In the genomic region with DNA sequence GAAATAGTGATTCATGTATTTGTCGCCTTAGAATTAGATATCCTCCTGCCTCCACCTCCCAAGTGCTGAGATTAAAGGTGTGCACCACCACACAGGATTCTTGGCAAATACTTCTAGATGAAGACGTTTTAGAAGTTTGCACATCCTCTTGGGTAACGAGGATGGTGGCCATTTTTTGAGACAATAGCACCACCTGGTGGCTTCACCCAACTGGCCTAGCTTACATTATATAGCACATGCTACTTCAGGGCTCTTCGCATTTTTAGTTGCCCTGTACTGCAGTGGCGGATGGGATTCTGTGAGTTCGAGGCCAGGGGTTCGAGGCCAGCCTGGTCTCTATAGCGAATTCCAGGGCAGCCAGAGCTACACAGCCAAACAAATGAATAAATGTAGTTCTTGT, we compare ENCODE assay signal across 8 mouse cellular contexts. TPM values are rescaled to one million over a fixed set of nuclear protein-coding genes. Genes with fewer than 3 reads are reported as not detected.
A peak's percentile ranks its signal among the peaks of the same experiment; 100 is the strongest.
DNase-seq lines count a peak whose midpoint lies in the region; ATAC-seq lines count a peak whose summit lies in the region.

No protein-coding gene starts in this region.

- peak; percentile 89 for DNase-seq in ZHBTc4 (ENCODE audit: low read depth, low spot score)
- peak; percentile 69 to 82 for DNase-seq in cerebellum, postnatal 4 days (ENCODE audit: low spot score in 2 of 2)
- DNase-seq in gastrocnemius, adult 18-20 months (ENCODE audit: low spot score) = peak; percentile 63
- DNase-seq in left cerebral cortex, adult 8-10 months (ENCODE audit: low spot score in 2 of 2) = peak; percentile 33 to 78
- peak; percentile 77 to 87 for DNase-seq in right cerebral cortex, postnatal 10 days (ENCODE audit: low spot score in 2 of 2)
- DNase-seq in urinary bladder, postnatal 14 days (ENCODE audit: low spot score) = peak; percentile 77

- peak; percentile 92 for ATAC-seq in inflammation-experienced regulatory T-cells, adult 6 months
- peak; percentile 85 for ATAC-seq in megakaryocyte progenitor cell, adult 5-6 weeks (replicated peaks; ENCODE audit: poor library complexity)

RNA-seq across cellular contexts. Expression of gene Gtf3a, which starts 44.1 kb away (rescaled TPM):
- 10 to 100 TPM; 26.4 to 27.9 TPM for total RNA-seq in gastrocnemius, adult 18-20 months (2021)
- polyA plus RNA-seq in inflammation-experienced regulatory T-cells, adult 6 months (2017; shearing (Covaris generic)) = 10 to 100 TPM; 13.5 to 44.2 (median 38.2) TPM
- total RNA-seq in left cerebral cortex, adult 8-10 months (2022) = 10 to 100 TPM; 21.6 to 23.3 (median 22.5) TPM
- total RNA-seq in megakaryocyte progenitor cell, adult 5-6 weeks (2015) = 115 and 127 TPM in 2 replicates
- total RNA-seq in megakaryocyte progenitor cell, adult 5-6 weeks (2017) = 162 and 163 TPM in 2 replicates

RNA-seq across cellular contexts. Expression of gene Mtif3, which starts 59.2 kb away (rescaled TPM):
- total RNA-seq in gastrocnemius, adult 18-20 months (2021) = 10 to 100 TPM; 22.1 to 24.3 TPM
- polyA plus RNA-seq in inflammation-experienced regulatory T-cells, adult 6 months (2017; shearing (Covaris generic)) = 10 to 100 TPM; 44.4 to 59.1 (median 50.4) TPM
- 10 to 100 TPM; 18.4 to 23.7 (median 19.1) TPM for total RNA-seq in left cerebral cortex, adult 8-10 months (2022)
- total RNA-seq in megakaryocyte progenitor cell, adult 5-6 weeks (2015) = 8.5 and 14.5 TPM in 2 replicates
- total RNA-seq in megakaryocyte progenitor cell, adult 5-6 weeks (2017) = 27.3 and 38.0 TPM in 2 replicates

RNA-seq across cellular contexts. Expression of gene Rasl11a, which starts 59.5 kb away (rescaled TPM):
- total RNA-seq in gastrocnemius, adult 18-20 months (2021) = 1 to 10 TPM; 1.7 to 1.8 TPM
- 10 to 100 TPM in 1 of 3 experiments, 1 to 10 TPM in 2; 6.9 to 10.7 (median 8.0) TPM for polyA plus RNA-seq in inflammation-experienced regulatory T-cells, adult 6 months (2017; shearing (Covaris generic))
- 1 to 10 TPM; 3.2 to 5.9 (median 4.9) TPM for total RNA-seq in left cerebral cortex, adult 8-10 months (2022)
- total RNA-seq in megakaryocyte progenitor cell, adult 5-6 weeks (2015) = 0.47 TPM in 1 of 2 replicates, not detected in the other
- not detected in 2 replicates for total RNA-seq in megakaryocyte progenitor cell, adult 5-6 weeks (2017)

Comparison
In these comparisons a context has a peak if more than half of its experiments do, and no peak if none do; other contexts are left out.
1. Peak in every context shown above with its lines: DNase-seq and ATAC-seq.
2. RNA of gene Gtf3a, which starts 44.1 kb away (total RNA-seq): 115 to 163 TPM in megakaryocyte progenitor cell, adult 5-6 weeks; 26.4 to 27.9 TPM in gastrocnemius, adult 18-20 months and 21.6 to 23.3 TPM in left cerebral cortex, adult 8-10 months; every median in the first group is over 4 times any median in the second.